8 mouse cellular contexts compared by ENCODE assay signal in the genomic region with DNA sequence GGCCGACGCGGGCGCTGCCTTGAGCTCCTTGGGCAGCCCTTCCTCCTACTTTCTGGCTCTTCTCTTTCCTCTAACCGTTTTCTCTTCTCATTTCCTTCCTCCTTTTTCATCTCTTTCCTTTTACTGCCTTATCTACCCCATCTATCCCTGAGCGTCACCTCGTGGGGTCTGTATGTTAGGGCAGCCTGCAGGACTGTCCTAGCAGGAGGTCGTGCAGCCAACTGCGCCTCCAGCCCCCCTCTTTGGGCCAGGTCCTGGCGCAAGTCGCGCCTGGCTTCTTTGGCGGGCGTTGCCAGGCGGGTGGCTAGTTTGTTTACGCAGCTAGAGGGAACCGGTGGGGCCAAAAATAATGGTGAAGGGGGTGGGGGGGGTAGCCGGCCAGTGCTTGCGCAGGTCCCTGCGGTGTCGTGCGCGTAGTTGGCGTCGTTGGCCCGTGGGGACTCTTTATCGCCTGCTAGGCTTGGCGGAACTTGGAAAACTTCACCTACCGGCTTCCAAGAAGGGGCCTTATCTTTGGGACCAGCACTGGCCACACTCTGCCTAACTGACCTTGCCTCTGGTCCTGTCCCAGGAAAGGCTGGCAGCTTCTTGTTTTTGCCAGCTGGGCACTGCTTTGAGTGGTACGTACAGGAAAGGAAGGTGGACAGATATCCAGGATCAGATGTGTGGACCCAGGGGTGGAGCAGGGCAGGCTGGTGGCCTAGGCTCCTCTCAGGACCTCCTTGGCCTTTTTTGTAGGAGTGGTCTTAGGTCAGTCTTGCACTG. TPM values are rescaled to one million over a fixed set of nuclear protein-coding genes. Genes with fewer than 3 reads are reported as not detected.
DNase-seq lines count a peak whose midpoint lies in the region; ATAC-seq and TF ChIP-seq lines count a peak whose summit lies in the region.

No protein-coding gene starts in this region.

- peaks cover 0 to 18% of the 10 kb centered on the region in 2 experiments; a peak in 3 of 4 replicates for H3K4me1 ChIP-seq in MEL (ENCODE audit: control insufficient read depth in 1 of 2, insufficient read depth in 2 of 2, low read length in 2 of 2)
- peaks cover 5% of the 10 kb centered on the region; the same call in 1 of the 2 replicates for H3K4me1 ChIP-seq in embryonic fibroblast, embryonic 13.5 days (ENCODE audit: control insufficient read depth, insufficient read depth, low read length)
- peaks cover 48% of the 10 kb centered on the region for H3K4me1 ChIP-seq in heart, embryonic 15.5 days (replicated peaks)
- peaks cover 14% of the 10 kb centered on the region for H3K4me1 ChIP-seq in limb, embryonic 11.5 days (ENCODE audit: control insufficient read depth, insufficient read depth, low read length)
- H3K4me1 ChIP-seq in midbrain, embryonic 12.5 days = peaks cover 33% of the 10 kb centered on the region

- peak in 1 of 2 experiments; percentile 47; a peak in 2 of 4 replicates for TF ChIP-seq EP300 in MEL (IDR thresholded peaks at IDR 0.05; ENCODE audit: low read depth in 1 of 2, low read length in 2 of 2)

- no peaks in the 10 kb centered on the region for H3K27me3 ChIP-seq in MEL (ENCODE audit: control insufficient read depth in 1 of 2, insufficient read depth in 2 of 2, low read length in 2 of 2)
- no peaks in the 10 kb centered on the region for H3K27me3 ChIP-seq in heart, embryonic 15.5 days
- H3K27me3 ChIP-seq in limb, embryonic 11.5 days (ENCODE audit: control insufficient read depth, insufficient read depth, low read length) = no peaks in the 10 kb centered on the region
- no peaks in the 10 kb centered on the region for H3K27me3 ChIP-seq in midbrain, embryonic 12.5 days

- no peak for TF ChIP-seq RAD21 in MEL (IDR thresholded peaks at IDR 0.05; ENCODE audit: low read depth, low read length)

- H3K27ac ChIP-seq in MEL (ENCODE audit: control insufficient read depth, low read depth, low read length) = peak overlapping the region; percentile 71
- H3K27ac ChIP-seq in embryonic fibroblast, embryonic 13.5 days (ENCODE audit: insufficient read depth, low read length) = no peak overlapping the region
- H3K27ac ChIP-seq in heart, embryonic 15.5 days = peak overlapping the region; percentile 86
- H3K27ac ChIP-seq in limb, embryonic 11.5 days (replicated peaks; ENCODE audit: low read depth, low read length) = no peak overlapping the region; the same call in 1 of the 2 replicates
- peak overlapping the region; percentile 27 for H3K27ac ChIP-seq in midbrain, embryonic 12.5 days (replicated peaks)

- peak overlapping the region; percentile 98 for H3K9ac ChIP-seq in MEL (ENCODE audit: control insufficient read depth, low read depth, low read length, poor library complexity, severe bottlenecking)
- H3K9ac ChIP-seq in heart, embryonic 15.5 days = peak overlapping the region; percentile 95
- H3K9ac ChIP-seq in limb, embryonic 11.5 days (ENCODE audit: low read length) = peak overlapping the region; percentile 92
- H3K9ac ChIP-seq in midbrain, embryonic 12.5 days (replicated peaks) = peak overlapping the region; percentile 82

- H3K36me3 ChIP-seq in MEL (ENCODE audit: control insufficient read depth in 1 of 2, insufficient read depth in 2 of 2, low read length in 2 of 2) = peaks cover 2 to 17% of the 10 kb centered on the region in 2 experiments; a peak in 3 of 4 replicates
- peaks cover 19% of the 10 kb centered on the region; the same call in 1 of the 2 replicates for H3K36me3 ChIP-seq in heart, embryonic 15.5 days
- H3K36me3 ChIP-seq in limb, embryonic 11.5 days (ENCODE audit: control insufficient read depth, insufficient read depth, low read length) = peaks cover 17% of the 10 kb centered on the region
- H3K36me3 ChIP-seq in midbrain, embryonic 12.5 days = peaks cover 29% of the 10 kb centered on the region

- peaks cover 68% of the 10 kb centered on the region for H3K79me2 ChIP-seq in MEL (ENCODE audit: control insufficient read depth, insufficient read depth, low read length, poor library complexity)

- H3K4me2 ChIP-seq in heart, embryonic 15.5 days = peak overlapping the region; percentile 92
- peak overlapping the region; percentile 89 for H3K4me2 ChIP-seq in limb, embryonic 11.5 days (ENCODE audit: low read depth, severe bottlenecking)
- peak overlapping the region; percentile 98 for H3K4me2 ChIP-seq in midbrain, embryonic 12.5 days (replicated peaks)

- ATAC-seq in heart, embryonic 15.5 days (replicated peaks; ENCODE audit: insufficient number of reproducible peaks, insufficient read depth, low FRiP score, low read depth) = no peak
- ATAC-seq in limb, embryonic 11.5 days (ENCODE audit: insufficient number of reproducible peaks, low FRiP score, low TSS enrichment, low read depth) = no peak
- ATAC-seq in midbrain, embryonic 12.5 days (ENCODE audit: low FRiP score, low read depth) = no peak
- no peak for ATAC-seq in activated CD4-positive, CD25-positive, alpha-beta regulatory T cell, adult 4 months

- TF ChIP-seq POLR2A in MEL (IDR thresholded peaks at IDR 0.05; ENCODE audit: control insufficient read depth in 1 of 2, insufficient read depth in 1 of 2, low read depth in 1 of 2, low read length in 2 of 2, poor library complexity in 1 of 2) = peak; percentile 27 to 74; a peak in 2 of 4 replicates
- no peak for TF ChIP-seq POLR2A in embryonic fibroblast, embryonic 13.5 days (IDR thresholded peaks at IDR 0.05; ENCODE audit: low read depth, low read length)

- no peak; a peak in 1 of 6 replicates for TF ChIP-seq CTCF in MEL (IDR thresholded peaks at IDR 0.05 in 2 of 3, conservative IDR thresholded peaks at IDR 0.05 in 1 of 3; ENCODE audit: control insufficient read depth in 1 of 3, insufficient read depth in 1 of 3, low read depth in 2 of 3, low read length in 3 of 3, poor library complexity in 1 of 3, severe bottlenecking in 1 of 3)
- TF ChIP-seq CTCF in embryonic fibroblast, embryonic 13.5 days (IDR thresholded peaks at IDR 0.05; ENCODE audit: borderline replicate concordance, insufficient read depth, low read length) = no peak

- DNase-seq in B cell, adult 2 months = peak; percentile 45 to 47
- peak; percentile 70 for DNase-seq in MEL (ENCODE audit: low read depth, low spot score)
- DNase-seq in limb, embryonic 11.5 days (ENCODE audit: low spot score) = peak; percentile 38
- DNase-seq in right cerebral cortex, postnatal 4 days = no peak

- no peaks in the 10 kb centered on the region for H3K9me3 ChIP-seq in MEL (replicated peaks; ENCODE audit: insufficient read depth, low read length)
- no peaks in the 10 kb centered on the region for H3K9me3 ChIP-seq in heart, embryonic 15.5 days (replicated peaks)
- no peaks in the 10 kb centered on the region for H3K9me3 ChIP-seq in limb, embryonic 11.5 days (ENCODE audit: control insufficient read depth, low read length)
- no peaks in the 10 kb centered on the region for H3K9me3 ChIP-seq in midbrain, embryonic 12.5 days

- H3K4me3 ChIP-seq in MEL (ENCODE audit: control insufficient read depth in 1 of 2, insufficient read depth in 1 of 2, low read depth in 2 of 2, low read length in 2 of 2) = peak overlapping the region; percentile 69 to 84
- H3K4me3 ChIP-seq in embryonic fibroblast, embryonic 13.5 days (ENCODE audit: insufficient read depth, low read length) = peak overlapping the region; percentile 72
- peak overlapping the region; percentile 95 for H3K4me3 ChIP-seq in heart, embryonic 15.5 days
- peak overlapping the region; percentile 85 for H3K4me3 ChIP-seq in limb, embryonic 11.5 days (ENCODE audit: low read depth, low read length)
- peak overlapping the region; percentile 96 for H3K4me3 ChIP-seq in midbrain, embryonic 12.5 days

- WGBS in heart, embryonic 15.5 days = 2% methylated on average over 30 of the region's 30 CpGs
- 3% methylated on average over 30 of the region's 30 CpGs for WGBS in limb, embryonic 11.5 days
- 6% methylated on average over 30 of the region's 30 CpGs for WGBS in midbrain, embryonic 12.5 days

RNA-seq across cellular contexts. Expression of a gene that starts 1.5 kb away (rescaled TPM):
- total RNA-seq in MEL (2012; rRNA removed) = 77.8 and 108 TPM in 2 replicates
- polyA plus RNA-seq in MEL (2012; ENCODE audit: insufficient read depth in 1 of 2, insufficient read length in 2 of 2, low read depth in 1 of 2, low replicate concordance in 2 of 2, missing spikeins in 1 of 2) = 100 to 1,000 TPM in 1 of 2 experiments, not detected in 1; 188 TPM
- polyA plus RNA-seq in embryonic fibroblast, embryonic 13.5 days (2011; ENCODE audit: insufficient read length, low read depth, missing spikeins) = 80.8 and 91.7 TPM in 2 replicates
- polyA plus RNA-seq in heart, embryonic 15.5 days (2015; fragmentation: Nextera tagmentation; extraction: Ambion mirVana) = 10.0 and 14.2 TPM in 2 replicates
- 23.6 and 27.1 TPM in 2 replicates for polyA plus RNA-seq in limb, embryonic 11.5 days (2014; fragmentation: Nextera tagmentation; extraction: Ambion mirVana)
- 16.7 and 20.3 TPM in 2 replicates for polyA plus RNA-seq in midbrain, embryonic 12.5 days (2016; fragmentation: Nextera tagmentation; extraction: Ambion mirVana)
- 10 to 100 TPM; 22.1 to 25.4 TPM for polyA plus RNA-seq in activated CD4-positive, CD25-positive, alpha-beta regulatory T cell, adult 4 months (2017; shearing (Covaris generic))

RNA-seq across cellular contexts. Expression of a gene that starts 11.7 kb away (rescaled TPM):
- 14.6 and 15.8 TPM in 2 replicates for total RNA-seq in MEL (2012; rRNA removed)
- polyA plus RNA-seq in MEL (2012; ENCODE audit: insufficient read depth in 1 of 2, insufficient read length in 2 of 2, low read depth in 1 of 2, low replicate concordance in 2 of 2, missing spikeins in 1 of 2) = 10 to 100 TPM in 1 of 2 experiments, not detected in 1; 29.0 TPM
- polyA plus RNA-seq in embryonic fibroblast, embryonic 13.5 days (2011; ENCODE audit: insufficient read length, low read depth, missing spikeins) = 50.7 and 53.5 TPM in 2 replicates
- polyA plus RNA-seq in heart, embryonic 15.5 days (2015; fragmentation: Nextera tagmentation; extraction: Ambion mirVana) = 8.3 and 13.9 TPM in 2 replicates
- 8.1 and 10.8 TPM in 2 replicates for polyA plus RNA-seq in limb, embryonic 11.5 days (2014; fragmentation: Nextera tagmentation; extraction: Ambion mirVana)
- polyA plus RNA-seq in midbrain, embryonic 12.5 days (2016; fragmentation: Nextera tagmentation; extraction: Ambion mirVana) = 14.7 and 15.7 TPM in 2 replicates
- 10 to 100 TPM; 26.8 to 32.5 TPM for polyA plus RNA-seq in activated CD4-positive, CD25-positive, alpha-beta regulatory T cell, adult 4 months (2017; shearing (Covaris generic))

RNA-seq across cellular contexts. Expression of a gene that starts 21.3 kb away (rescaled TPM):
- 308 and 324 TPM in 2 replicates for total RNA-seq in MEL (2012; rRNA removed)
- 100 to 1,000 TPM; 300 to 657 TPM for polyA plus RNA-seq in MEL (2012; ENCODE audit: insufficient read depth in 1 of 2, insufficient read length in 2 of 2, low read depth in 1 of 2, low replicate concordance in 2 of 2, missing spikeins in 1 of 2)
- polyA plus RNA-seq in embryonic fibroblast, embryonic 13.5 days (2011; ENCODE audit: insufficient read length, low read depth, missing spikeins) = 202 and 250 TPM in 2 replicates
- polyA plus RNA-seq in heart, embryonic 15.5 days (2015; fragmentation: Nextera tagmentation; extraction: Ambion mirVana) = 861 and 962 TPM in 2 replicates
- 416 and 426 TPM in 2 replicates for polyA plus RNA-seq in limb, embryonic 11.5 days (2014; fragmentation: Nextera tagmentation; extraction: Ambion mirVana)
- polyA plus RNA-seq in midbrain, embryonic 12.5 days (2016; fragmentation: Nextera tagmentation; extraction: Ambion mirVana) = 379 and 384 TPM in 2 replicates
- polyA plus RNA-seq in activated CD4-positive, CD25-positive, alpha-beta regulatory T cell, adult 4 months (2017; shearing (Covaris generic)) = 100 to 1,000 TPM; 338 to 428 TPM

RNA-seq across cellular contexts. Expression of a gene that starts 23.5 kb away (rescaled TPM):
- total RNA-seq in MEL (2012; rRNA removed) = 4.8 and 6.8 TPM in 2 replicates
- polyA plus RNA-seq in MEL (2012; ENCODE audit: insufficient read depth in 1 of 2, insufficient read length in 2 of 2, low read depth in 1 of 2, low replicate concordance in 2 of 2, missing spikeins in 1 of 2) = 10 to 100 TPM in 1 of 2 experiments, not detected in 1; 19.3 TPM
- polyA plus RNA-seq in embryonic fibroblast, embryonic 13.5 days (2011; ENCODE audit: insufficient read length, low read depth, missing spikeins) = 24.1 and 28.4 TPM in 2 replicates
- 1.7 and 2.9 TPM in 2 replicates for polyA plus RNA-seq in heart, embryonic 15.5 days (2015; fragmentation: Nextera tagmentation; extraction: Ambion mirVana)
- polyA plus RNA-seq in limb, embryonic 11.5 days (2014; fragmentation: Nextera tagmentation; extraction: Ambion mirVana) = 4.7 and 6.5 TPM in 2 replicates
- 19.3 and 20.0 TPM in 2 replicates for polyA plus RNA-seq in midbrain, embryonic 12.5 days (2016; fragmentation: Nextera tagmentation; extraction: Ambion mirVana)
- under 1 TPM; 0.74 to 0.96 TPM for polyA plus RNA-seq in activated CD4-positive, CD25-positive, alpha-beta regulatory T cell, adult 4 months (2017; shearing (Covaris generic))

RNA-seq across cellular contexts. Expression of a gene that starts 31.0 kb away (rescaled TPM):
- total RNA-seq in MEL (2012; rRNA removed) = 8.1 and 8.3 TPM in 2 replicates
- 10 to 100 TPM in 1 of 2 experiments, not detected in 1; 26.7 TPM for polyA plus RNA-seq in MEL (2012; ENCODE audit: insufficient read depth in 1 of 2, insufficient read length in 2 of 2, low read depth in 1 of 2, low replicate concordance in 2 of 2, missing spikeins in 1 of 2)
- 101 TPM in 2 replicates for polyA plus RNA-seq in embryonic fibroblast, embryonic 13.5 days (2011; ENCODE audit: insufficient read length, low read depth, missing spikeins)
- 11.6 and 16.8 TPM in 2 replicates for polyA plus RNA-seq in heart, embryonic 15.5 days (2015; fragmentation: Nextera tagmentation; extraction: Ambion mirVana)
- polyA plus RNA-seq in limb, embryonic 11.5 days (2014; fragmentation: Nextera tagmentation; extraction: Ambion mirVana) = 59.3 and 60.9 TPM in 2 replicates
- 41.7 and 46.4 TPM in 2 replicates for polyA plus RNA-seq in midbrain, embryonic 12.5 days (2016; fragmentation: Nextera tagmentation; extraction: Ambion mirVana)
- 1 to 10 TPM; 7.3 to 9.2 TPM for polyA plus RNA-seq in activated CD4-positive, CD25-positive, alpha-beta regulatory T cell, adult 4 months (2017; shearing (Covaris generic))

Comparison
In these comparisons a context has a peak if more than half of its experiments do, and no peak if none do; other contexts are left out.
1. H3K27ac ChIP-seq: peak in MEL (single experiment), heart, embryonic 15.5 days (single experiment) and midbrain, embryonic 12.5 days (single experiment); none in embryonic fibroblast, embryonic 13.5 days (single experiment) and limb, embryonic 11.5 days (single experiment).
2. Peak in every context shown above with its lines, with median percentiles within 50 percentile points of each other: H3K4me3 ChIP-seq, H3K9ac ChIP-seq and H3K4me2 ChIP-seq.